Mouse (Mus musculus) ES-E14 (cell line): Measurements from ENCODE around the gene Mfrp.

Experiments
- CHD2 ChIP-seq: IDR thresholded peaks from 2 replicates; pipeline ENCODE4 v1.6.1; 2014; ENCODE audit warnings: mild to moderate bottlenecking, low read depth, low read length, inconsistent platforms
- HCFC1 ChIP-seq: IDR thresholded peaks from 2 replicates; pipeline ENCODE4 v1.6.1; 2012; ENCODE audit warnings: low read length, inconsistent platforms, borderline replicate concordance; ENCODE audit not compliant: insufficient read depth

DNA sequence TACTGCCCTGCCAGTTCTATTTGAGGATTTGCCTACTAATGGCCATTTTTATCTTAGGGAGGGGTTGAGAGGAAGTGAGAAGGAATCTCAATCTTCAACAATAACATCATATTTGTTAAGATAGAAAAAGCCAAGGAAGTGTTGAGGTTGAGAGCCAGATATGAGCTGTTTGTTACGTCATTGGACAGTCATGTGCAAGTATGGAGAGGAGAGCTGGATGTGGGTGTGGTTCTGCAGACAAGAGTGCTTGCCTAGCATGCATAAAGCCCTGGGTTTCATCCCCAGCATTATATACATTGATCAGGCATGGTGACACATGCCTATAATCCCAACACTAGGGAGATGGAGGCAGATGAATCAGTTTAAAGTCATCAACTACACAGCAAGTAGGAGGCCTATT lies 47.6 kb upstream of the Mfrp start:
- TF ChIP-seq HCFC1, result no peak
- TF ChIP-seq CHD2, result no peak
